Mouse (Mus musculus): ENCODE data around the gene Zkscan7. TPM values are rescaled to one million over a fixed set of nuclear protein-coding genes. Genes with fewer than 3 reads are reported as not detected.
"Not testable (repeated sequence)": the region's sequence is repeated elsewhere in the genome, so short reads cannot be mapped to it uniquely, and the experiment has no call there.

Gene Zkscan7
- 4.7 TPM in 2 replicates for polyA plus RNA-seq (2015; fragmentation: Nextera tagmentation; extraction: Ambion mirVana)

DNA sequence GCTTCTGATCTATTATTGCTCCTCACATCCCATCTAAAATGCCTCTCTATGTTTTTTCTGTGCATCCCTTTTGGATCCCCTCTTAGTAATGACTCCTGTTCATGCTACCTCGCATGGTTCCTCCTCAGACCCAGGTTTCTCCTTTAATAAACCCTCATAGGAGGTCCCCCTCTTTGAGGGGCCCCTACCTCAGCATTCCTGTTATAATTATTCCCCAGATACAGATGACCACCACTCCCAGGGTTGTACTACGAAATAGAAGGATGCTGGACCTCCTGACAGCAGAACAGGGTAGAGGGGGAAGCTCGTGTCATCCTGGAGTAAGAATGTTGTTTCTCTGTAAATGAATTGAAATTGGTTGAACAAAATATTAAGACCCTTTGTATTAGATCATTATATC lies at the start of gene Zkscan7:
Zkscan7 (plus strand) TSS at position 301 of the 400 bp plus-strand sequence.
- Histone ChIP-seq H3K36me3 (peaks cover 10% of the 10 kb centered on the region), H3K27me3 (0 out of 2 replicates have a peak, but pooled peaks cover 4% of the 10 kb centered on the region), H3K4me3 (replicated peaks) (peak within 1 kb of the TSS; percentile 77), H3K27ac (no peak within 1 kb of the TSS), H3K4me1 (replicated peaks) (peaks cover 11% of the 10 kb centered on the region), H3K9ac (replicated peaks) (no peak within 1 kb of the TSS), H3K9me3 (no peaks in the 10 kb centered on the region), H3K4me2 (replicated peaks) (peak within 1 kb of the TSS; percentile 84)
- no peak for ATAC-seq
- WGBS = 89% methylated on average over 3 of the region's 3 CpGs

GRCm38 (mm10) chr9:122836126-122836525 lies 49.4 kb upstream of the Zkscan7 start:
- 76% methylated on average over 9 of the region's 9 CpGs for WGBS

GRCm38 (mm10) chr9:122836790-122837189 lies 48.7 kb upstream of the Zkscan7 start:
- H3K27ac ChIP-seq = 0 out of 2 replicates have a peak overlapping the region, but pooled peaks have one; percentile 32
- H3K27me3 ChIP-seq = no peaks in the 10 kb centered on the region
- H3K4me3 ChIP-seq (replicated peaks) = no peak overlapping the region
- ATAC-seq = peak; percentile 78; the same call in 1 of the 2 replicates
- no peaks in the 10 kb centered on the region for H3K9me3 ChIP-seq
- no peak overlapping the region for H3K9ac ChIP-seq (replicated peaks)
- WGBS = 62% methylated on average over 6 of the region's 6 CpGs
- 0 out of 2 replicates have a peak, but pooled peaks cover 3% of the 10 kb centered on the region for H3K4me1 ChIP-seq (replicated peaks)
- no peak overlapping the region for H3K4me2 ChIP-seq (replicated peaks)
- H3K36me3 ChIP-seq = peaks cover 10% of the 10 kb centered on the region

More at GRCm38 (mm10) chr9:122836126-122836525, 49.4 kb upstream of the Zkscan7 start:
- Histone ChIP-seq H3K36me3 (peaks cover 10% of the 10 kb centered on the region), H3K4me1 (replicated peaks) (0 out of 2 replicates have a peak, but pooled peaks cover 3% of the 10 kb centered on the region), H3K9me3 (no peaks in the 10 kb centered on the region), H3K27me3 (no peaks in the 10 kb centered on the region), H3K4me3 (replicated peaks) (no peak overlapping the region), H3K4me2 (replicated peaks) (no peak overlapping the region), H3K27ac (0 out of 2 replicates have a peak overlapping the region, but pooled peaks have one; percentile 5), H3K9ac (replicated peaks) (no peak overlapping the region)
- ATAC-seq = no peak

GRCm38 (mm10) chr9:122837216-122837615 lies 48.3 kb upstream of the Zkscan7 start:
- Histone ChIP-seq H3K4me1 (replicated peaks) (0 out of 2 replicates have a peak, but pooled peaks cover 3% of the 10 kb centered on the region), H3K9ac (replicated peaks) (no peak overlapping the region), H3K27me3 (no peaks in the 10 kb centered on the region), H3K27ac (0 out of 2 replicates have a peak overlapping the region, but pooled peaks have one; percentile 32), H3K4me2 (replicated peaks) (no peak overlapping the region), H3K9me3 (no peaks in the 10 kb centered on the region), H3K4me3 (replicated peaks) (no peak overlapping the region), H3K36me3 (peaks cover 10% of the 10 kb centered on the region)
- ATAC-seq = peak; percentile 58; the same call in 1 of the 2 replicates
- WGBS = 88% methylated on average over 4 of the region's 4 CpGs

DNA sequence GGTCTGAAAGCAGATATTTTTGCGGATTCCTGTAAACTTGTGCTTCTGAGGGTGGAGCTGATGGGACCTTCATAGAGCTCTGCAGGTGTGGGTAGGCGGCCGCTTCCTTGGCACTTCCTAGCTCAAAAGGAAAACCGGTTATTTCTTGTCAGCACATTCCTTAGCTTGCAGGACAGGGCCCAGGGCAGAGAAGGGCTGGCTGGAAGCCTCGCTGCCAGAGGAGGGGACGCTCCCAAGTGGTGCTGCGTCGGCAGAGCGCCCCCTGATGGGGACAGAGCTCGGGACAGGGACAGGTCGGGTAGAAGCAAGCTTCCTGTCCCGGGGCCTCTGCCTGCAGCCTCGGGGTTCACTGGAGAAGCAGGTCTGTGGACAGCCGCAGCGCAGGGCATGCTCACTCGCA lies 47.8 kb upstream of the Zkscan7 start:
- Histone ChIP-seq H3K4me1 (replicated peaks) (0 out of 2 replicates have a peak, but pooled peaks cover 3% of the 10 kb centered on the region), H3K9ac (replicated peaks) (no peak overlapping the region), H3K4me3 (replicated peaks) (no peak overlapping the region), H3K27me3 (no peaks in the 10 kb centered on the region), H3K36me3 (peaks cover 10% of the 10 kb centered on the region), H3K27ac (no peak overlapping the region), H3K4me2 (replicated peaks) (no peak overlapping the region), H3K9me3 (no peaks in the 10 kb centered on the region)
- 26% methylated on average over 16 of the region's 16 CpGs for WGBS
- peak; percentile 48; the same call in 1 of the 2 replicates for ATAC-seq

- H3K27ac ChIP-seq = no peak within 1 kb of the TSS
- no peak for ATAC-seq
- no peaks in the 10 kb centered on the region for H3K27me3 ChIP-seq
- no peaks in the 10 kb centered on the region for H3K9me3 ChIP-seq
- WGBS = 84% methylated on average over 3 of the region's 3 CpGs
- H3K4me2 ChIP-seq (replicated peaks) = no peak within 1 kb of the TSS
- no peak within 1 kb of the TSS for H3K4me3 ChIP-seq (replicated peaks)
- peaks cover 6% of the 10 kb centered on the region for H3K36me3 ChIP-seq
- no peaks in the 10 kb centered on the region for H3K4me1 ChIP-seq (replicated peaks)
- H3K9ac ChIP-seq (replicated peaks) = no peak within 1 kb of the TSS
Observed at GRCm38 (mm10) chr9:122843760-122844159, 41.7 kb upstream of the Zkscan7 start, which contains the start of gene Gm35549. Gm35549 (minus strand) TSS chr9:122844035.

DNA sequence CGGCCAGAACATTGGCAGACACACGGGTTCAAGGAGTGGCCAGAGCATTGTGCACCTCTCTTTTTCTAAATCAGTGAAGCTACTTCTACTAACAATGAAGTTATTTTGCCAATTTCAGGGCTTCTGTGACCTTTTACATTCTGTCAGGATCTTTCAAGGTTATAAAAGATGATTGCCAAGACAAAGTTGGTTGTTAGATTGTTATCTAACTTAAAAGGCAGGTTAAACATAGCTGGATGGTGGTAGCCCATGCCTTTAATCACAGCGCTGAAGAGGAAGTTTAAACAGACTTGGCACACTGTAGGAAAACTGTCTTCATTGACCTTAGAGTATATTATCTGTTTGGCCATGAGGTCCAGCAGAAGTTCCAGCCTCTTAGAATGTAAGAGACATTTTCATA lies 39.9 kb upstream of the Zkscan7 start:
- WGBS = 82% methylated on average over 3 of the region's 3 CpGs

GRCm38 (mm10) chr9:122846156-122846555 lies 39.3 kb upstream of the Zkscan7 start:
- H3K36me3 ChIP-seq = peaks cover 27% of the 10 kb centered on the region
- H3K4me1 ChIP-seq (replicated peaks) = no peaks in the 10 kb centered on the region
- no peak overlapping the region for H3K4me2 ChIP-seq (replicated peaks)
- H3K27ac ChIP-seq = no peak overlapping the region
- H3K4me3 ChIP-seq (replicated peaks) = no peak overlapping the region
- no peaks in the 10 kb centered on the region for H3K27me3 ChIP-seq
- no peak overlapping the region for H3K9ac ChIP-seq (replicated peaks)
- no peaks in the 10 kb centered on the region for H3K9me3 ChIP-seq
- ATAC-seq = no peak

More for the DNA sequence above, 39.9 kb upstream of the Zkscan7 start:
- no peak for ATAC-seq
- H3K9me3 ChIP-seq = no peaks in the 10 kb centered on the region
- no peak overlapping the region for H3K4me3 ChIP-seq (replicated peaks)
- no peak overlapping the region for H3K9ac ChIP-seq (replicated peaks)
- no peaks in the 10 kb centered on the region for H3K27me3 ChIP-seq
- H3K27ac ChIP-seq = no peak overlapping the region
- no peak overlapping the region for H3K4me2 ChIP-seq (replicated peaks)
- peaks cover 22% of the 10 kb centered on the region for H3K36me3 ChIP-seq
- H3K4me1 ChIP-seq (replicated peaks) = no peaks in the 10 kb centered on the region

- H3K4me3 ChIP-seq (replicated peaks); H3K27ac ChIP-seq; H3K4me2 ChIP-seq (replicated peaks); ATAC-seq; H3K4me1 ChIP-seq (replicated peaks); H3K9ac ChIP-seq (replicated peaks); H3K27me3 ChIP-seq; H3K9me3 ChIP-seq: not testable (repeated sequence)
- peaks cover 44% of the 10 kb centered on the region for H3K36me3 ChIP-seq
- 95% methylated on average over 7 of the region's 8 CpGs for WGBS
Observed at GRCm38 (mm10) chr9:122847811-122848311, 37.6 kb upstream of the Zkscan7 start.

GRCm38 (mm10) chr9:122854526-122854925 lies 31.0 kb upstream of the Zkscan7 start:
- no peak overlapping the region for H3K9ac ChIP-seq (replicated peaks)
- peaks cover 94% of the 10 kb centered on the region for H3K36me3 ChIP-seq
- H3K4me1 ChIP-seq (replicated peaks) = no peaks in the 10 kb centered on the region
- ATAC-seq = no peak
- no peak overlapping the region for H3K27ac ChIP-seq
- H3K9me3 ChIP-seq = 0 out of 2 replicates have a peak, but pooled peaks cover 2% of the 10 kb centered on the region
- H3K4me3 ChIP-seq (replicated peaks) = no peak overlapping the region
- H3K27me3 ChIP-seq = no peaks in the 10 kb centered on the region
- H3K4me2 ChIP-seq (replicated peaks) = no peak overlapping the region
- 95% methylated on average over 7 of the region's 7 CpGs for WGBS

- H3K27ac ChIP-seq; H3K4me2 ChIP-seq (replicated peaks); H3K4me3 ChIP-seq (replicated peaks); ATAC-seq; H3K9ac ChIP-seq (replicated peaks); H3K27me3 ChIP-seq; H3K9me3 ChIP-seq; H3K4me1 ChIP-seq (replicated peaks): not testable (repeated sequence)
- WGBS = 95% methylated on average over 2 of the region's 7 CpGs
- peaks cover 94% of the 10 kb centered on the region for H3K36me3 ChIP-seq
Observed at GRCm38 (mm10) chr9:122855141-122855540, 30.3 kb upstream of the Zkscan7 start.

DNA sequence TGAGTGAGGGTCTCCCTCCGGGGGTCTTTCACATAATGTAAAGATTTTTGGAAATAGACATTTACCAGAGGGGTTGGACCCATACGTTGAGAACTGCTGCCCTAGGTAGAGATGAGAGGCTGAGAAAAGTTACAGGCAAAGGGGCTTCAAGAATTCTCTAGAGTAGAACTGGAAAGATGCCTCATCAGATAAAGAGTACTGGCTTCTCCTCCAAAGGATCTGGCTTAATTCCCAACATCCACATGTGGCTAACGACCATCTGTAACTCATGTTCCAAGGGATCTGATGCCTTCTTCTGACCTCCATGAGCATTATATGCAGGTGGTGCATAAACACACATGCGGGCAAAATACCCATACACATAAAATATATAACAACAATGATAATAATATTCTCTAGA lies 29.9 kb upstream of the Zkscan7 start:
- H3K9me3 ChIP-seq = peaks cover 10% of the 10 kb centered on the region; the same call in 1 of the 2 replicates
- no peak overlapping the region for H3K4me2 ChIP-seq (replicated peaks)
- H3K9ac ChIP-seq (replicated peaks) = no peak overlapping the region
- WGBS = 97% methylated on average over 4 of the region's 4 CpGs
- H3K4me3 ChIP-seq (replicated peaks) = no peak overlapping the region
- peaks cover 94% of the 10 kb centered on the region for H3K36me3 ChIP-seq
- H3K27me3 ChIP-seq = no peaks in the 10 kb centered on the region
- H3K4me1 ChIP-seq (replicated peaks) = no peaks in the 10 kb centered on the region
- no peak for ATAC-seq
- H3K27ac ChIP-seq = no peak overlapping the region

Measured in midbrain, embryonic 13.5 days (tissue).